Mouse (Mus musculus) CH12.LX (cell line): Measurements from ENCODE around the gene Dennd1a.
A peak's percentile ranks its signal among the peaks of the same experiment; 100 is the strongest.
"Not testable (repeated sequence)": the region's sequence is repeated elsewhere in the genome, so short reads cannot be mapped to it uniquely, and the experiment has no call there.

ENCODE experiments used
- CTCF ChIP-seq, 2 experiments: IDR thresholded peaks in 1 of 2; conservative IDR thresholded peaks in 1 of 2; 2 replicates each; pipeline ENCODE4 v1.5.1; 2011 to 2012; ENCODE audit warnings: low read depth in 2 of 2, low read length in 2 of 2, improper control_type of control experiment in 1 of 2, inconsistent platforms in 1 of 2, mild to moderate bottlenecking in 1 of 2, moderate library complexity in 1 of 2
- ELF1 ChIP-seq: IDR thresholded peaks from 2 replicates; pipeline ENCODE4 v1.6.1; 2014; ENCODE audit warnings: low read depth, mild to moderate bottlenecking, inconsistent platforms, low read length, improper control_type of control experiment
- ETS1 ChIP-seq: conservative IDR thresholded peaks from 2 replicates; pipeline ENCODE4 v1.6.1; 2012; ENCODE audit warnings: low read depth, mild to moderate bottlenecking, inconsistent platforms, low read length, improper control_type of control experiment, moderate library complexity
- MEF2A ChIP-seq: IDR thresholded peaks from 2 replicates; pipeline ENCODE4 v1.6.1; 2014; ENCODE audit warnings: low read depth, mild to moderate bottlenecking, inconsistent platforms, low read length, improper control_type of control experiment, borderline replicate concordance
- MYC ChIP-seq: IDR thresholded peaks from 2 replicates; pipeline ENCODE4 v1.6.1; 2011; ENCODE audit warnings: low read depth, mild to moderate bottlenecking, improper control_type of control experiment, low read length
- POLR2A ChIP-seq: IDR thresholded peaks from 2 replicates; pipeline ENCODE4 v1.6.1; 2011; ENCODE audit warnings: low read depth, mild to moderate bottlenecking, improper control_type of control experiment, low read length
- SMC3 ChIP-seq: IDR thresholded peaks from 2 replicates; pipeline ENCODE4 v1.6.1; 2011; ENCODE audit warnings: low read depth, low read length, improper control_type of control experiment
- TBP ChIP-seq: conservative IDR thresholded peaks from 2 replicates; pipeline ENCODE4 v1.6.1; 2011; ENCODE audit warnings: low read depth, low read length, improper control_type of control experiment
- USF2 ChIP-seq: conservative IDR thresholded peaks from 2 replicates; pipeline ENCODE4 v1.6.1; 2011; ENCODE audit warnings: low read depth, low read length, improper control_type of control experiment

DNA sequence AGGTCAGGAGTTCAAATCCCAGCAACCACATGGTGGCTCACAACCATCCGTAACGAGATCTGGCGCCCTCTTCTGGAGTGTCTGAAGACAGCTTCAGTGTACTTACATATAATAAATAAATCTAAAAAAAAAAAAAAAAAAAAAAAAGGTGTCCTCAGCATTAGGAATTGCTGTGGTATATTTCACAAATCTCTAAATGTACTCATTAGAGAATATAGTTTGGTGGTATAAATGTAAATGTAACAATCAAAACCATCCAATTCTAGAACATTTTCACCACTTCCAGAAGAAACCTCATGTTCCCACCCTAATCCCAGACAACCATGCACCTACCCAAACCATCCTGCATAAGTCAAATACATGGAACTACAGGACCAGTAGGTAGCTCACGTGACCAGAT is 350.3 kb downstream of the Dennd1a start:
- TF ChIP-seq CTCF (conservative IDR thresholded peaks at IDR 0.05 in 1 of 2, IDR thresholded peaks at IDR 0.05 in 1 of 2; ENCODE audit: low read depth in 2 of 2, low read length in 2 of 2), result 0 out of 4 replicates have a peak, but pooled peaks of 1 of the 2 experiments have one; percentile 14
- not testable (repeated sequence) for TF ChIP-seq USF2, POLR2A, SMC3, MEF2A, ETS1, TBP, ELF1, MYC
